Mouse (Mus musculus): ENCODE measurements around the gene Arhgap23.

DNA sequence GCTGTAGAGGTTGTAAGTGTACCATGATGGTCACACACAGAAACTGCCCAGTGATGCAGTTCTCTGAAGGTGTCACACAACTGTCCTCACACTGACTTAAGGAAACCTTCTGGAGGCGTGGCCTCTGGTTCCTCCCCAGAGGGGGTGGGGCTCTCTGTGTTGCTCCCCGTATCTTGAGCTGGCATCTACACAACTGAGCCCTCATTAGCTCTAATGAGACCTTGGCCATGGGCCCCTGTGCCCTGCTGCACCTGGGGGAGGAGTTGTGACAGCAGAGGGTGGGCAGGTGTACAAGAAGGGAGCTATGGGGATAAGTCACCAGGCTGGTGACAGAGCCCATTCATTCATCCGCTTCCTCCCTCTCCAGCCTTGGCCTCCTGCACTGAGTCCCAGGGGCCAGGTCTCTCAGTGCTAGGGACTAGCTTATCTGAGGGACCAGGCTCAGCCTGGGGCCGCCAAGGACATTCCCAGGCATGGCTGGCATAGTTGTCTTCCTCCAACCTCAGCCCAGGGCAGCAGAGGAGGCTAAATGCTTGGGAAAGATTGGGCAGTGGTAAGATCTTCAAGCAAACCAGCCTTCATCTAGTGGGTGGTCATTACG lies 8.9 kb downstream of the Arhgap23 start:
- TF ChIP-seq POLR2A (IDR thresholded peaks at IDR 0.05; ENCODE audit: extremely low read depth, insufficient read depth, low read length) (no peak), CTCF (IDR thresholded peaks at IDR 0.05; ENCODE audit: low read depth, low read length) (no peak)

Data from liver, adult 2 months (tissue).